Mouse (Mus musculus) lung, postnatal 25 days (tissue): ENCODE data around the gene Alkbh6.

ENCODE experiments used
- DNase-seq: peaks from one replicate; pipeline ENCODE4 v3.0.0; 2022; ENCODE audit warnings: low spot score

The Alkbh6 gene

DNA sequence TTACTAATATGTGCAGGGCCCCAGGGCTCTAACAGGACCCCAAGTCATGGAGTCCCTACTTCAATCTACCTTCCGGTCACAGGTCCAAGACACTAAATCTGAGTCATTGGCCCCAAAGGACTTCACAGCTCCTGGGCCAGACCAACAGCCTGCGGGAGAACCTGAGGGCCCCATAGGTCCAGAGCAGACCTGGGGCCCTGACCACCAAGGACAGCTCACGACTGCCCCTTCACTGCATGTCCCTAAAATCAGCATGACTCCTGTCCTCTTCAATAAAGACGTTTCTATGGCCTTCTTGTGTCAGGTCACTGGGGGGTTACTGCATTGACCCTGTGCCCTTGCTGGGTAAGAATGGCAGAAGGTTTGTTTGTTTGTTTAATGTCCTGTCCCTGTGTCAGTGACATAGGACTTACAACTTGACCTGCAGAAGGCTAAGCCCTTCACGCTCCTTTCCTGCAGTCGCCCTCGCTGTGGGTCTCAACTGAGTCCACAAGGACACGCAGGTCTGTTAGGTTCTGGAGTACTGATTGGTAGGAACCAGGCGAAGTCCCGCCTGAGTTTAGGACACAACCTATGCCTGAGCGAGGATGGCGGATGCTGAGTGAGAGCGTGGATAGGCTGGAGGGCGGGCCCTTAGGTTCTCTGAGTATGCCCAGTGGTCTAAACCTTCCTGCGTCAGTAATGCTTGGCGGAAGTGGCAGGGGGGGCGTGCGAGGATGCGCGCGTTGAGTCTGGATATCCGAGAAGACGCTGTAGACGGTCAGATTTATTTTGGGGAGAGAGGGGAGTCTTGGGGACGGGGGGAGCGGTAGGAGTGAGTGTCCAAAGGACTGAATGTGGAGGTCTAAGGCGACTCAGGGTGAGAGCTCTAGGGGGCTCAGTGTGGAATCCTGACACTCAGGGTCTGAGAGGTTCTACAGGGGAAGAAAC, at the start of gene Alkbh6:
Alkbh6 (plus strand) TSS at position 642 of the 930 bp plus-strand sequence.
- peak; percentile 97 for DNase-seq

GRCm38 (mm10) chr7:30265041-30265440, 43.5 kb upstream of the Alkbh6 start:
- DNase-seq: no peak

- no peak for DNase-seq
Measured at GRCm38 (mm10) chr7:30265531-30265930, 43.0 kb upstream of the Alkbh6 start.

GRCm38 (mm10) chr7:30265935-30266334, 42.6 kb upstream of the Alkbh6 start:
- DNase-seq: no peak

DNA sequence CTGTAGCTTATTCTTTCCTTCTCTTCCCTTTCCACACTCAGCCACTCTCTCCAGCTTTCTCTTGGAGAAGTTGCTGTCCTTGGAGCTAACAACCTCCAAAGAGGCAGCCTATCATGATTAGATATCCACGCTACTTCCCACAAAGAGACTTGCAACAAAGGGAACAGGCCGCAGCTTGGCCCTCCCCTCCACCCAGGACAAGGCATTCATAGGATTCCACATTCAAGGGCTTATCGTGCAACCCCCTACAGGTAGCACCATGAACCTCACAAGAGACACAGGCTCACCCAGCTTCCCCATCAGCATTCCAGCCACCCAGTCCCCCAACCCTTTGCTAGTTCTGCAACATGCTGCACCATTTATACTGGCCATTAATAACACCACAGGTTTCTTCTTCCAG, 41.7 kb upstream of the Alkbh6 start:
- DNase-seq: no peak

- DNase-seq: no peak
Measured at GRCm38 (mm10) chr7:30269641-30270040, 38.9 kb upstream of the Alkbh6 start.

GRCm38 (mm10) chr7:30274383-30274782, 34.1 kb upstream of the Alkbh6 start:
- no peak for DNase-seq

DNA sequence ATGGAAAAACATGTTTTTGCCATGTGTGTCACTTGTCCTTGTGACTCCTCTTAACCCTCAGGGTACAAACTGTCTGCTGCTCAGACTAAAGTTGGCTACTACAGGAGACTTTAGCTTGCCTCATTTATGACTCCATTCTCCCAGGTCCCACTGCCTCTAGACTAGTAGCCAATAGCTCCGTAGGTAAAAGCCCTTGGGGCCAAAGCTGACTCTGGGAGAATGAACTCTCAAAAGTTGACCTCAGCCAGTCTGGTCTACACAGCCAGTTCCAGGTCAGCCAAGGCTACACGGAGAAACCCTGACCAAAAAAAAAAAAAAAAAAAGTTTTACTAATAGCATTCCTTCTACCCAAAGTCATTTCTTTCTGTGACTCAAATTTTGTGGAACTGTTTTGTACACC, 29.6 kb upstream of the Alkbh6 start:
- no peak for DNase-seq

GRCm38 (mm10) chr7:30279536-30279935, 29.0 kb upstream of the Alkbh6 start:
- DNase-seq: no peak

DNA sequence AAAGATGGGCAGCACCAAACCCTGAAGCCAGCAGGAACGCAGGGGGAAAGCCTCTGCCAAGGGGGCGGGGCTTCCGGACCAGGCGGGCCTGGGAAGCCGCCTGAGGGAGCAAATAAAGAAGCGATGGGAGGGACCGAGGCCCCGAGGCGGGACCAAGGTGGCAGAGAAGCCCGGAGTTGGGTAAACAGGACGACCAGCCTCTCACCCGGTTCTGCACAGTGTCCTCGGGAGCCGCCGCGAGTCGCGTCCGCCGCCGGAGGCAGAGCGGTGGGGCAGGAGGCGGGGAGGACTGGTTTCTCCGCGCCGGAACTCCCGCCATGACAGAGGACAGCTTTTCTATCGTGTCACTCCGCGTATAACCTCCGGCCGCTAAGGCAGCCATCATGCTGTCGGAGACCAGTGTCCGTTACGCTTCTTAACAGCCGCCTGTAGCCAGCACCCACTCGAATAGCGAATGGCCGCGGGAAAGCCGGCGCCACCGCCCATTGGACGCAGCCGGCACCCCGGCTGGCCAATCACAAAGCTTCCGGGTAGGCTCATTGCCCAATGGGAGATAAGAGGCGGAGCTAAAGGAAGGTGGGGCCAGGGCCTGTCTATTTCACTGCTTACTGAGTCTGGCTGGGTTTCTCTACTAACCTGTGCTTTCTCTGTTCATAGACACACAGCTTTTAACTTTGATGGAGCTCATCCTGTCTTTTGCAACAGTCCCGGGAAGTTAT, 28.4 kb upstream of the Alkbh6 start, which contains the start of the genes Thap8 and Wdr62:
Thap8 (plus strand) TSS at position 144 of the 719 bp plus-strand sequence.
Wdr62 (minus strand) TSS at position 469 of the 719 bp plus-strand sequence.
- peak; percentile 94 for DNase-seq

DNA sequence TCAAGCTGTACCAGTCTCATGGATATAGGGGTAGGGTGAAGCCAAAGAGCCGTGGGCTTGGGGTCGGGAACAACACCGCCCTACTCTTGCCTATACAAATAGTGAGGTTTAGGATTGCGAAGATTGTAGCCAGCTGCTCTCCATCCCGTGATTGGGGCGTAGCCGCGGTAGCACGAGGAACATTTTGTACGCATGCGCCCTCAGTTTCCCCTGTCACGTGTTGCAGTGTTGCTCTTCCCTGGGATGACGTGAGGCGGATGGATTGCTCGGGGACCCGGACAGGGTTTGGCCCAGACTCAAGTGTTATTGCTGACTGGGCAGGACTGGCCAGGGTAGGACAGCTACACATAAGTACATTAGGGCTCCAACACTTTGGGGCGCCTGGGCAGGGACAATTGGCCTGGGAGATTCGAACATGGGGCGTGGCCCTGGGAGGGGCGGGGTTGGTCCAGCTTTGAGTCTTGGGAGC, 27.8 kb upstream of the Alkbh6 start:
- peak; percentile 92 for DNase-seq

DNA sequence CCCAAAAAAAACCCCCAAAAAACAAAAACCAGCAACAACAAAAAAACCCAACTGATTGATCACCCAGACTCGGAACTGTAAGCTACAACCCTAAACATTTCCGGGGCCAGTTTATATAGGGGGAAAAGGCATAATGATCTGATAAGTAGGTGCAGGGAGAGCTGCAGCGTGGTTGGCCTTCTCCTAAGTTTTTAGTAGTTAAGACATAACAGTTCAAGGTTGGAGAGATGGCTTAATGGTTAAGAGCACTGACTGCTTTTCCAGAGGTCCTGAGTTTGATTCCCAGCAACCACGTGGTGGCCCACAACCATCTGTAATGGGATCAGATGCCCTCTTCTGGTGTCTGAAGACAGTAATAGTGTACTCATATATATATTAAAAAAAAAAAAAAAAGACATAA, 27.0 kb upstream of the Alkbh6 start:
- DNase-seq: no peak

DNA sequence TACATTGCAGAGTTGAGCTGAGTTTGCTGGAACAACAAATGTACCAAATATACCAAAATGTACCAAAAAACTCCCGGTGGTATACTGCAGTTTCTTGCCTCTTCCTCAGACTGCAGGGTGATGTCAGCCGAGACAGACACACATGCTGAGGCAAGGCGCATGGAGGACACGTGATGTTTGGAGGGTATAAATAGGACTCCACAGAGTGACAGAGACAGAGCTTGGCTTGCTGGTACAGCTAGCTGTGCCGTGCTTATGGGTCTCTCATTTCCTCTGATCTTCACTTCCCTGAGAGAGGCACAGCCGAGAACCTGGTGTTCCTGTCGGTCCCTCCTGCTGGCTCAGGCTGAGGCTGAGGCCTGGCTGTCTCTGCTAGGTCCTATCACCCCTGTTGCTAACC, 25.8 kb upstream of the Alkbh6 start:
- no peak for DNase-seq

- no peak for DNase-seq
Measured at GRCm38 (mm10) chr7:30286701-30287410, 21.7 kb upstream of the Alkbh6 start.

DNA sequence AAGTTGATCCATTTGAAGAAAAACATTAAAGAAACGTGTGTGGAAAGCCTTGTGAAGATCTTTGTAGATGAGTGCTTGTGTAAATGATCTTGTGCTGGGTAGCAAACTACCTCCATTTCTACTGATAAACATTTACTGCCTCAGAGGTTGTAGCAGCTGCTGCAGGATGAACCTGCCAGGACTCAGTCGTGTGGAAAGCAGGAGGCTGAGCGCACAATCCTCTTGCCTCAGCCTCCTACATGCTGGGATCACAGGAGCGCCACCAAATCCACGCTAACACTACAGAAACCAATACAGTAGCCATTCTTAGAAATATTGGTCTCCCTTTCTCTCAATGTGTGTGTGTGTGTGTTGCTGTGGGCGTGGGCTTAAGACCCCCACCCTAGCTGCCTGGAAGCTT, 20.5 kb upstream of the Alkbh6 start:
- no peak for DNase-seq

DNA sequence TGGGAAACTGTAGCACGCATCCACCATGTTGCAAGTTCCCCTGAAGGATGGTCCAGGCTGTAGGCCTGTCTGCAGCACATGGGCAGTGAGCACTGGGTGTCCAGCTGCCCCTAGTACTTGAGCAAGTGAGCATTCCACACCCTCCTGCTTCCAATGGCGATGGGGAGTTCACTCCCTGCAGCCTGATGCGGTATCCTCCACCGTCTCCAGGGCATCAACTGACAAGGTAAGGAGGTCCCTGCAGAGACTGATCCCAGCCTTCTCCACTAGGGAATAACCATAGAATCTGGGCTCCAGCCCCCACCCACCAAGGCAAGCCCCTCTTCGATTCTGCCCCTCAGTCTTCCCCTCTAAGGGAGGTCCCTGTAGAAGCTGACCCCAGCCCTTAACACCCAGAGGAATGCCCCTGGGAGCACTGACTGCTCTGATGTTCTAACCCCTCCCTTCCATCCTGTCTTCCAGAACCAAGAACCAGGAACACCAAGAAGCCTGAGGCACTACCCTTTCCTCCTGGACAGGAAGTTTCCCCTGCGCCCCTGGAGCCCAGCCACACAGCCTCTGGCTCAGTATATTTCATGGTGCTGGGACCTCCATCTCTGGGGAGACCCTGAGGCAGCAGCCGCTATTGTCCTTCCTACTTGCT, 19.3 kb upstream of the Alkbh6 start:
- DNase-seq: no peak

GRCm38 (mm10) chr7:30289714-30290399, 18.7 kb upstream of the Alkbh6 start:
- no peak for DNase-seq

DNA sequence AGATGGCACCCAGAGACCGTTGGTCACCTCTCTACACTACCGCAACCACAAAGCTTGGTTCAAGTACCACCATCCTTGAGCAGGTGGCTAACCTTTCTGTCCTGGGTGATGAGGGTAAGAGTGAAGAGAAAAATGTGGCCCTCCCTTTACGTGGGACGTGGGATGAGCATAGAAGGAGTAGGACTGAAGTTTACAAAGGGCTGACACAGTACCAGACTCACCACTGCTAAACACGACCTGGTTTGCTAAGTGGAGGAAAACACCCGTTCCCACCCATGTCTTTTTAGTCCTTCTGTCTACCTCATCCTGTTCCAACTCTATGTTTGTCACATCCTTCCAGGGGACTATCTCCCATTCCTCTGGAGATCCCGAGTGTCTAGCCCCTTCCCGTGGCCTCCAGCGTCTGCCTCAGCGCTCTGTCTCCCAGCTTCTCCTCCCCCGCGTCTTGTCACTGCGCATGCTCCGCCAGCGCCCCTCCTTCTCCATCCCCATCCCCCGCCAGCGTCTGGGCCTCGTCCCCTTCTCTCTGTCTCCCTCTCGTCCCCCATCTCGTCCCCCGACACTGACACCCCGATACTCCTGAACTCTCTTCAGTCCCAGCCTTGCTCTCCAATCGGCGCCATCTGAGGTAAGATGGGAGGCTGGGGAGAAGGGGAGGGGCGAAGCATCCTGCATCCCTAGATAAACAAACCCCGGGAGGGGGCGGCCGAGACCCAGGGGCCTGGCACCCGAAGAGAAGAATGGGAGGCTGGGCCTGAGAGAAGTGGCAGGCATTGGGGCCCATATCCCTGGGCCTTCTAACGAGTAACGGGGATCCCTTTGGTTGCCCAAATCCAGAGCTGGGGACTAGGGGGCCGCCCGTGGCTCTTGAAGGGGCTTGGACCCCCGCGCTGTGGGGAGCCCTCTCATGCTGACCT, 17.0 kb upstream of the Alkbh6 start, which contains the start of gene Clip3:
Clip3 (plus strand) TSS at position 514 of the 917 bp plus-strand sequence.
- no peak for DNase-seq

DNA sequence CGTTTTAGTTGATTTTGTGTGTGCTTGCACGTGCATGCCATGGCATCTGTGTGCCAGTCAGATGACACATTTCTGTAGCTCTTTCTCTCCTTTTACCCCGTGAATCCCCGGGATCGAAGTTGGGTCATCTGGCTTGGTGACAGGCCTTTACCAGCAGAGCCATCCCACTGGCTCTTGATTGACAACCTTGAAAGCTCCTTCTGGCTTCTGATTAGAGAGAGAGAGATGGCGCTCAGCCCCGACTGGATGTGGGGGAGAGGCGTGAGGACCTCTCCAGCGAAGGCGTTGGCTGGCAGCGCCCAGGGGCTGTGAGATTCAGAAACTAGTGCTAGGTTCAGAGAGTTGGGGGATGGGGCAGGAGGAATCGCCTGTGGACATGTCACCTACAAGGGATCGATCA, 14.7 kb upstream of the Alkbh6 start:
- DNase-seq: no peak

DNA sequence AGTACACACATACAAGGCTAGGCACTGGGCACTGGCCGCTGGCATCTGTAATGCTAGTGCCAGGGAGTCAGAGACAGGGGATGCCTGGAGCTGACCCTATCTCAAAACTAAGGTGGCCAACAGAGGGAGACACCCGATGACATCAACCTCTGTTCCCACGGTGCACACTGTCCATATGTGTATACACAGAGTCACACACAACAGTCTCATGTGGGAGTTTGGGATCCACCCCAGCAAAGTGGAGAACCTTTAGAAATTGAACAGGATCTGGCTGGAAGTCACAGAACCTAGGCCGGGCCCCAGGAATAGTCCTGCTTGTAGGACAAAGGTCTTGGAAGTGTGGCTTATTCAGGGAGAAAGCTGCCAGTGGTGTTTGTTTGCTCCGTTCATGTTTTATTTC, 14.2 kb upstream of the Alkbh6 start:
- no peak for DNase-seq
